Mouse (Mus musculus) adrenal gland, postnatal 36 days (tissue): ENCODE results near the gene Lsp1. TPM values are rescaled to one million over a fixed set of nuclear protein-coding genes. Genes with fewer than 3 reads are reported as not detected.

Source experiments
- DNase-seq, 2 experiments: peaks; one replicate each; pipeline ENCODE4 v3.0.0; 2021; ENCODE audit warnings: mixed read lengths in 1 of 2
- total RNA-seq, 2 experiments: library from RNA; stranded (reverse); gene quantifications; 2 replicates each; pipeline ENCODE4 v1.2.3; 2021

Lsp1 gene
- total RNA-seq, 2 experiments from 2014 or later: 16.8 to 23.1 TPM

DNA sequence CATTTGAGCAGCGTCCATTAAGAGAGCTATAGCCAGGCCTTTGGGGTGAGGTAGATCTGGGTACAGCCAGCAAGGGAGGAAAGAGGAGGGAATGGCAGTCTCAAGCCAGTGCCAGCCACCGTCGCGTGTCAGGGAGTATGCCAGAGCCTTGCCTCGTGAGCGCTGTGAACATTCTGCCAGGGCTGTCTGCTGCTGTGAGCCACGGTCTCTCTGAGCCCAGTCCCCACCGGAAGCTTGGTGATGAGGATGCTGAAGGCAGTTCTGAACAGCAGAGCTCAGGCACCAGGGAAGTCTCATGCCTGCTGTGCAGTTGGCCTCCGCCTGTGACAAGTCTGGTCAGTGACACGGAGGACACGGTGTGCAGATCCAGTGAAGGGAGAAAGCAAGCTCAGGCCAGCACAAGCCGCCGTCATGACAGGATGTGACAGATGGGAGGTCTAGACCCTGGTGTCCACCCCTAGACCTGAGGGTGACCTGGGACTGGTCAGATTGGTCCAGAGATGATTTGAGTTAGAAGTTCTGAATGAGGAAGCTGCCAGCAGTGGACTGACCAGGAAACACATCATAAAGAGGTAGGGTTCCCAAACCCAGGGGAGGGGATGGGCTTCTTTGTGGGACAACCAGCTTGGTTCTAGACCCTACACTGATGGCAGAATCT is 16.3 kb downstream of the Lsp1 start:
- DNase-seq: no peak

DNA sequence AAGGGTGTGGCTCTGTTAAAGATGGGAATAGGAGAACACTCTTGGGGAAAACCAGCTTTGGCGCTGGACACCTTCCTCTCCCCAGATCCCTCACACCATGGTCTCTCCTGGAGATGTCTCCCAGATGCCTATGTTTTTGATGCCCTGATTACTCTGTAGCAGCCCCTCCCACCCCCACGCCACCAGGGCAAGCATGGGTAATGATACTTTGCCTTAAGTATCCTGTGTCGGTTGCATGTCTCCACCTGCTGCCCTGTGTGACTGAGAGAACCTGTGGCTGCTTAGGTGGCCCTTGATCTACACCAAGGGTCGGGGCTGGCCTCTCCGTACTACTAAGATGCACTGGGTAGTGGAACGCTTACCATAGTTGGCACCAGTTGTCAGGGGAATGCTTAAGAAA is 17.4 kb downstream of the Lsp1 start:
- no peak for DNase-seq

- no peak for DNase-seq
Measured at GRCm38 (mm10) chr7:142478574-142478973, 18.0 kb downstream of the Lsp1 start.

DNA sequence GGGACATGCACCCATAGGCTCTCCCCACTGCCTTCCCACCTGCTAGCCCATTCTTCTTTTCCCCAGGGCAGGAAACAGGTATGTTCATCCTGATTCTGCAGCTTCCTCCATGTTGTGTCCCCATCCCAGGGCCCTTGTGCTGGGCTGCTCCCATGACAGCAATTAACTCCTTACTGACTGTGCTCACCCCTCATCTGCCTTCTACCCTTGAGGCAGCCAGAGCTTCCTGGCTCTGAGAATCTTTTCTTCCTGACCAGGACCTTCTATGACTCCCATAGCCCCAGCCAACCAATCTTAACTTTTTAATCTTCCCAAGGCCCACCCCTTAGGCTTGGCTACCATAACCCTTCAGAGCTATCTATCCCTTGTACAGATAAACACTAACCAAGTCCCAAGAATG is 18.7 kb downstream of the Lsp1 start:
- no peak for DNase-seq

DNA sequence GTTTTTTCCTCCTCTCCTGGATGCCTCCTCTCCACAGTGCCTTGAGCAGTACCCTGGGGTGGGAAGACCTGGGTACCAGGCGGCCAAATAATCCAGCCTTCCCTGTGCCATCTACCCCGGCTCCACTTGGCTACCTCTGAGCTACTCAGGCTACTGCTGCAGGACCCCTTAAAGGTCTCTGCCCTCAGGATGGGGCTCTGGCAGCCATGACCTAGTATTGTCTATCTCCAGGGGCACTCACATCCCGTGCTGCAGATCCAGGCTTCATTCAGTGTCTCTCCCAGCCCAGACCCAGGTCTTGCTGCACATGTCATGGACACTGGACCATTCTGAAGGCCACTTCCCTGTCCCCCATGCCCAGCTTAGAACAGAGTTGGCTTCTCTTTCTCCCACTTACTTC is 19.3 kb downstream of the Lsp1 start:
- no peak for DNase-seq

DNA sequence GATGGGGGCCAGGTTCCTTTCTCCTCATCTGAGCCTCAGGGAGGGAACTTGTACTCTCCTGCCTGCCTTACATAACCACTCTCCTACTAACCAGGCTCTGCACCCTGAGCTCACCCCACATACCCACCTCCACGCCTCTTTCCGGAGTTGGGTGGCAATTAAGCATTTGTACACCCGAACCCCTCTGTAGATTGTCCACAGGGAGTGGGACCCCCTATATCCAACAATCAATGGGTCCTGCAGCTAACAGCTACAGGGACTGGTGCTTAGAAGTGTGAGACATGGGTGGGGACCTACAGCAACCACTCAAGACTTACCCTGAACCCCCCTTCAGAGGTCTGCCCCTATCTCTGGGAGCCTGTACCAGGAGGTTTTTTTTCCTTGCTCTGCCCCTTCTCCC is 20.1 kb downstream of the Lsp1 start:
- DNase-seq: no peak

DNA sequence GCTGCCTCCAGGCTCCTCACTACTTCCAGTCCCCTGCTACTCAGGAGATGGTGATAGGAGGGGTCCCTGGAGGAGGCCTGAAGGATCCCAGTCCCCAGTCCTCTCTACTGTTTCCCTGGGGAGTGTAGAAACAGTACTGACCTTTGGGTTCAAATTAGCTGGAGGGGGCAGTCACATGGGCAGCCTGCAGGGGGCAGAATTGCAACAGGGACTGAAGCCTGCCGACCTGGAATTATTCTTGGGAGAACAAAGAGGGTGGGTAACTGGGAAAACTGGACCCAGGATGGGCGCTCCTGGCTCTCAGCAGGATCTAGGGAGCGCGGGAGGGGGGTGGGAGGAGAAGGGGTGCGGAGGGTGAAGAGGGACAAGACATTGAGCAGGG is 20.6 kb downstream of the Lsp1 start:
- DNase-seq: peak; percentile 47 to 64

DNA sequence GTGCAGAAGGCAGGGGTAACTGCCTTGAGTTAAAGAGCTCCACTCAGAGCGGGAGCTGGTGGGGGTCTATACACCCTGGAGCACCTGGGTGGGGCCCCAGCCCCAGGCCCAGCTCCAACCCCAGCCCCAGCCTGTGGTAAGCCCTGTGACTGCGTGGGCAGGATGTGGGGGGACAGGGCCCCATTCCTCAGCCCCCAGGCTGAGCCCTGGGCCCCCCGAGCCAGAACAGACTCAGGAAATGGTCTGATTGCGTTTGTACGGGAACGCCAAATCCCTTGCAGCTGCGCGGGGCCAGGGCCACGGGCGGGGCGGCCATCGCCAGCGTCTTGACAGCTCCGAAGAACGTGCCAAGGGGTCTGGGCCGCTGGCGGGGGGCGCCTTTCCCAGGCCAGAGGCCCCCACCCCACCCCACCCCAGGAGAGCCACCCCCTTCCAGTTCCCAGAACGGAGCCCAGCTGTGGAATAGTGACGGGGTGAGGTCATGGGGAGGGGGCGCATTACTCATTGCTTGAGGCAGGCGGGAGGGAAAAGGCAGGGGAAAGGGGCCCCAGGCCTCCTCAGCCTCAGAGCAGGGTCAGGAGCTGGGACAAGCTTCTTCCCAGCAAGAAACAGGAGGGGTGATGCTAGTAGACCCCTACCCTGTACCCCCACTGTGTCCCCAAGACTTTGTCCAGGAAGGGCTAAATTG is 21.1 kb downstream of the Lsp1 start:
- no peak for DNase-seq

- no peak for DNase-seq
Measured at GRCm38 (mm10) chr7:142482256-142482609, 21.6 kb downstream of the Lsp1 start.

DNA sequence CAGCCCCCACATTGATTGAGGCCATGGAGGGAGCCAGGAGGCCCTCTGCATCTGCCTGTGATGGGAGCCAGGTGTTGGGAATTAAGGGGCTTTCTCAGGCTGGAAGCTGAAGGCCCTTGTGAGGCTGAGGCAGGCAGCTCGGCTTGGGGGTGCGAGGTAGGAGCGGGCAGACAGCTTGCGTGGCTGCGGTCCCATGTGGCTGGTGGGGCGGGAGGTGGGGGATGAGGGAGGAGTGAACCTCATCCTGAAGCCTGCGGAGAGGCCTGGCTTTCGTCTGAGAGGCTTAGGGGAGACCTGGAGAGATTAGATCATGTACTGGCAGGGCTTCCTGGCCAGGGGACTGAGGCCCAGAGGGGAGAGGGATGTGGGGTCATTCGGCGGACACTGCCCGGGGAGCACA is 22.5 kb downstream of the Lsp1 start:
- DNase-seq: no peak

- DNase-seq: no peak
Measured at GRCm38 (mm10) chr7:142484780-142485179, 24.2 kb downstream of the Lsp1 start.

DNA sequence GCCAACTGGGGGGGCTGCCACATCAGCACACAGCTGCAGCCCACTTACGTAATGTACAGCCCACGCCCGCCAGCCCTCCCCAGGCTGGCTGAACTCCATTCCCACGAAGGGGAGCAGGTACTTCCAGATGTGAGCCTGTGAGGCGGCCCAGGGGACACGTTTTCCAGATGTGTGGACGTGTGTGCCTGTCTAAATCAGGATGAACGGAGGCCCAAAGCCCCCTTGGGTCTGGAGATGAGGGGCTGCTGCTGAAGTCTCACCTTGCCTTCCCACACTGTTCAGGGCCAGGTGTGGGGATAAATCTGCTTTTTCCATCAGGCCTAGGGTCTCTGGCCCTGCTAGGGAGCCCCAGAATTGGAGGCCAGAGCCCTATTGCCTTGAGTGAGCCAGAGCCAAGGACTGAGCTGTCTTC is 26.1 kb downstream of the Lsp1 start:
- DNase-seq: no peak

- peak; percentile 27 to 61 for DNase-seq
Measured at GRCm38 (mm10) chr7:142487341-142487859, 26.8 kb downstream of the Lsp1 start.

DNA sequence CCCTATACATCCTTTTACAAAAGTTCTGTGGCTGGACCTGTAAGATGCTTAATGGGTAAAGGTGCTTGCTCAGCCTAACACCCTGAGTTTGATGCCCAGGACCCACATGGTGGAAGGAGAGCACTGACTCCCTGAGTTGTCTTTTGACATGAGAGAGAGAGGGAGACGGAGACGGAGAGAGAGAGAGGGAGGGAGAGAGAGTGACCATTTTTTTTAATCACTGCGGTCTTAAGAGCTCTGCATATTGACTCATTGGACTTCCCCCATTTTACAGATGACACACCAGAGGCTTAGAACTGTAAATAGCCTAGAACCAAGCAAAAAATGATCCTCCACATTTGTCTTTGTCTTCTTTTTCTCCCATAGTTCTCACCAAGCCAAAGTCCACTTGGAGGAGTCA is 27.4 kb downstream of the Lsp1 start:
- DNase-seq: no peak

GRCm38 (mm10) chr7:142493535-142493934 is 32.9 kb downstream of the Lsp1 start:
- DNase-seq: no peak

DNA sequence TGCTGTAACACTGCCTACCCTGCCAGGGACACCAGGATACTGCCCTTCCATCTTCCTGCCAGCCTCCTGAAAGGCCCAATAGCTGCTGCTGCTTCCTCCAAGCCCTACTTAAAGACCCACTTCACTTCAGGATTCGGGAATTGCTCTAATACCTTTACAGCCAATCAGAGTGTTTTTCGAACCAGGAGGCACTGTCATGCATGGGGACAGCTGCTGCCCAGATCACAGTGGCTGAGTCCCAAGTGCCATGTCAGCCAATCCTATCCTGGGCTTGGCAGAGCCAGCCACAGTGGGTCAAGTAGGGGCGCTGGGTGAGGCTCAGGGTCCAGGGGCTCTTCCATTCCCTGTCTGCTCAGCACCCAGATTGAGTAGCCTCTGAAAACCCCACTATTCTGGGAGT is 35.5 kb downstream of the Lsp1 start:
- DNase-seq: no peak

DNA sequence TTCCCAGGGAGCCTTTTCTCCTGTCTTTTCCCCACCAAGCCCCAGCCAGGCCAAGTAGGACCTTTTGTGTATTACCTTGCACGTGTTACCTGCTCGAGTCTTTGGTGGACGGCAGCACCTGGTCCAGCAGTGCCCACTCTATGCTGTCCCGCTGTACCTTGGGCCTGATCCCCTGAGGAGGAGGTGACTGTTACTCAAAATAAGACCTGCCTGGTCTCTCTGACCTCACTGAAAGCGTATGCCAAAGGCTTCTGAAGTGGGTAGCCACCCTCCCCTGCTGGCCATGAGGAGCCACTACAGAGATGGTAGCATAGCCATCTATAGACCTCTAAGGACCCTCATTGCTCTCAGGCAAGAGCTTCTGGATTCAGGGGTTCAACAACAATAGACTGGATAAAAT is 36.2 kb downstream of the Lsp1 start:
- no peak for DNase-seq

GRCm38 (mm10) chr7:142497775-142498174 is 37.2 kb downstream of the Lsp1 start:
- peak; percentile 15 to 32 for DNase-seq

- no peak for DNase-seq
Measured at GRCm38 (mm10) chr7:142498575-142498974, 38.0 kb downstream of the Lsp1 start, which contains the start of gene Tnnt3. TSS of gene Tnnt3 (plus strand) at chr7:142498836.

DNA sequence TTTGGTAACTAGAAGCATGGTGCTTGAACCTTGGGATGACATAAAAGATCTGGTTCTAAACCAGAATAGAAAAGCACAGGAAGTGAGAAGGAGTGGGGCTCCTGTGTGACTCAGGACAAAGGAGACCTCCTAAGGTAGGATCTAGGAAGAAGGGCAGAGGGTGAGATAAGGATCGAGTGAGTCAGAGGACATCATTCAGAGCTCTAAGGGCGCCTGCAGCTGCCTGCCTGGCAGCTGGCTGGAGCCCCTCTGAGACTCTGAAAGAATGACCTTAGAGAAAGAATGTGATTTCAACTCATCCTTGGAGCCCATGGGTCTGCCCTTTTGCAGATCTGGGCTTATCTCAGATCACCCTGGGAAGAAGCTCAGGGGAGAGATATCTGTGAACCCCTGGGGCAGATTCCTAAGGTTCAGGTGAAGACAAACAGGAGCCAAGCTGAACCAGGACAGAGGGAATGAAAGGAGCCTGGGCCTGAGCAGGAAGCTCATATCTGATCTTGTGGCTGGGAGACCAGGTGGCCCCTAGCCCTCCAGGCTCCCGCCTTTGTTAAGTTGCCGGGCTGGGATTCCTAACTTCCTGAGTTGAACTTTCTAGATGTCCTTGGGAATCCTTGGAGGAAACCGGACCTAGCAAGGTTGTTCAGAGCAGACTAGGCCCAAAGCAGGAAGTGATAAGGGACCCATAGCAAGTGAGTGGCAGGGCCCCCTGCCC is 38.6 kb downstream of the Lsp1 start:
- no peak for DNase-seq

- no peak for DNase-seq
Measured at GRCm38 (mm10) chr7:142500032-142500431, 39.4 kb downstream of the Lsp1 start.

DNA sequence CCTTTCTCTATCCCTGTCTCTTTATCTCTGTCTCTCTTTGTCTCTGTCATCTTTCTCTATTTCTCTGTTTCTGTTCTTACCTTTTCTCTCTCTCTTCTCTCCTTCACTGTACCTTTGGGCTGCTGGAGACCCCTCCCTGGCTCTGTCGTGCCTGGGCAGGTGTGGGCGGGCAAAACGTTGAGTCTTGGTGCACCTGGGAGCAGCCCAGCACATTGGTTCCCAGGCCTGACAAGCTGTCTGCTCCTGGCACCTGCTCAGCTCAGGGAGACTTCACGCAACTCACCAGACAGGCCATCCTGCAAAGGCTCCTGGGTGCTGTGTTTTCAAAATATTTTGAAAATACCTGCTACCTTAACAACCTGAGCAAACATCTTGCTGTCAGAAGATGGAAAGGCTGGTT is 42.6 kb downstream of the Lsp1 start:
- no peak for DNase-seq

- DNase-seq: no peak
Measured at GRCm38 (mm10) chr7:142505942-142506341, 45.3 kb downstream of the Lsp1 start.
